Comparison of ENCODE assay signal across 15 mouse cellular contexts in the genomic region with DNA sequence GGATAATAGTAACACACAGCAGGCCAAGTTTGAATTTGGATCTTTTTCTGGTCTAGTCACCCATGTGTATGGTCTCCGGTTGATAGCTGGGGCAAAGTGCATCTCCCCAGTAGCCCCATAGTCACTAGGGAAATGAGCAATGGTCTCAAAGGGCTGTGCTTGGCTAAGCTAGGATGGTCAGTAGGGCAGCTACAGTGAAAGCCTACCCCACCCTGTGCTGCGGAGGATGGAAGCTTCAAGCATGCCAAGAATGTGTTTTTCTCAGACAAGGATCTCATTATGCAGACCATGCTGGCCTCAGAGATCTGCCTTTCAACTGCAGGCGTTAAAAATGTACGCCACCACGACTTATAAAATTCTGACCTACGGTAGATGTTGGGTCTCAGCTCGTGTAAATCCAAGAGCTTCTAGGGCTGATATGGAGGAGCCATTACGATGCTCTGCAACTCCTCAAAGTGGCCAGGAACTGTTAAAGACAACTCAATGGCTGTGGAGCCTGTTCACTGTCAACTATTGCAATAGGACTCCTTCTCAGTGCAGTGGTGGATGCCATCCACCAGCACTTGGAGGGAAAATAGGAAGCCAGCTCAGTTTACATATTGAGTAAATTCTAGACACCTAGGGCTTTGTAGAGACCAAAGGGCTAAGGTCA. TPM values are rescaled to one million over a fixed set of nuclear protein-coding genes. Genes with fewer than 3 reads are reported as not detected.
DNase-seq lines count a peak whose midpoint lies in the region; ATAC-seq and TF ChIP-seq lines count a peak whose summit lies in the region.
"Had no signal": no experiment of that assay in that cellular context is flagged by ENCODE, and none has a peak within 500 bp of the region (broad histone marks: within the 10 kb centered on the region; RNA-seq: fewer than 3 reads in every experiment).

No protein-coding gene starts in this region.

- ATAC-seq in kidney, postnatal 0 days (replicated peaks; ENCODE audit: low FRiP score, low read depth): peak; percentile 62
- no peak for ATAC-seq in monocyte, adult 5-6 weeks (replicated peaks; ENCODE audit: insufficient number of reproducible peaks, low FRiP score, low TSS enrichment, poor library complexity, severe bottlenecking)
- ATAC-seq in intestine, embryonic 15.5 days: no peak; the same call in 1 of the 2 replicates
- ATAC-seq: midbrain, embryonic 13.5 days had no signal

- no peak for TF ChIP-seq CTCF in kidney, postnatal 0 days (IDR thresholded peaks at IDR 0.05; ENCODE audit: low read depth)

- H3K36me3 ChIP-seq in kidney, postnatal 0 days (ENCODE audit: insufficient read depth, low read length): peaks cover 46% of the 10 kb centered on the region
- peaks cover 45% of the 10 kb centered on the region for H3K36me3 ChIP-seq in intestine, embryonic 15.5 days

- no peak overlapping the region for H3K4me3 ChIP-seq in kidney, postnatal 0 days (replicated peaks; ENCODE audit: low read depth, low read length)
- H3K4me3 ChIP-seq in intestine, embryonic 15.5 days (replicated peaks): no peak overlapping the region
- H3K4me3 ChIP-seq: embryonic facial prominence, embryonic 12.5 days; midbrain, embryonic 13.5 days had no signal

- no peak overlapping the region for H3K4me2 ChIP-seq in kidney, postnatal 0 days (ENCODE audit: low read length)
- no peak overlapping the region for H3K4me2 ChIP-seq in intestine, embryonic 15.5 days (replicated peaks)
- H3K4me2 ChIP-seq: embryonic facial prominence, embryonic 12.5 days; midbrain, embryonic 13.5 days had no signal

- H3K9me3 ChIP-seq in kidney, postnatal 0 days (replicated peaks; ENCODE audit: low read length): no peaks in the 10 kb centered on the region
- no peaks in the 10 kb centered on the region for H3K9me3 ChIP-seq in intestine, embryonic 15.5 days
- H3K9me3 ChIP-seq: embryonic facial prominence, embryonic 12.5 days; midbrain, embryonic 13.5 days had no signal

- DNase-seq in adrenal gland, postnatal 14 days: peak; percentile 44
- no peak for DNase-seq in adrenal gland, postnatal 25 days
- peak; percentile 44 for DNase-seq in kidney, adult 11 months
- no peak for DNase-seq in kidney, adult 9 months
- DNase-seq in 3T3-L1 (ENCODE audit: low read depth, low spot score): peak; percentile 47
- peak; percentile 78 for DNase-seq in kidney, postnatal 0 days (ENCODE audit: low spot score)
- DNase-seq: cerebellum, adult 9-10 months; gastrocnemius, postnatal 36 days; lung, postnatal 10 days; thymus, adult 18-20 months had no signal

- no peak overlapping the region for H3K9ac ChIP-seq in kidney, postnatal 0 days (ENCODE audit: low read depth, low read length)
- H3K9ac ChIP-seq in intestine, embryonic 15.5 days: no peak overlapping the region
- H3K9ac ChIP-seq: embryonic facial prominence, embryonic 12.5 days; midbrain, embryonic 13.5 days had no signal

- 46% methylated on average over 8 of the region's 8 CpGs for WGBS in kidney, postnatal 0 days
- WGBS in intestine, embryonic 15.5 days: 52% methylated on average over 8 of the region's 8 CpGs

- no peaks in the 10 kb centered on the region for H3K27me3 ChIP-seq in kidney, postnatal 0 days (ENCODE audit: insufficient read depth, low read length)
- no peaks in the 10 kb centered on the region for H3K27me3 ChIP-seq in intestine, embryonic 15.5 days (replicated peaks)
- H3K27me3 ChIP-seq: embryonic facial prominence, embryonic 12.5 days; midbrain, embryonic 13.5 days had no signal

- 0 out of 2 replicates have a peak, but pooled peaks cover 4% of the 10 kb centered on the region for H3K4me1 ChIP-seq in kidney, postnatal 0 days (replicated peaks; ENCODE audit: insufficient read depth, low read length)
- H3K4me1 ChIP-seq in intestine, embryonic 15.5 days (replicated peaks): no peaks in the 10 kb centered on the region
- H3K4me1 ChIP-seq: embryonic facial prominence, embryonic 12.5 days; midbrain, embryonic 13.5 days had no signal

- 0 out of 2 replicates have a peak overlapping the region, but pooled peaks have one; percentile 0 for H3K27ac ChIP-seq in kidney, postnatal 0 days
- no peak overlapping the region for H3K27ac ChIP-seq in intestine, embryonic 15.5 days
- H3K27ac ChIP-seq: embryonic facial prominence, embryonic 12.5 days; midbrain, embryonic 13.5 days had no signal

RNA-seq across cellular contexts. Expression of a gene that starts 12.5 kb away (rescaled TPM):
- total RNA-seq in adrenal gland, postnatal 14 days (2021): 290 and 308 TPM in 2 replicates
- 301 and 333 TPM in 2 replicates for total RNA-seq in adrenal gland, postnatal 25 days (2021)
- 429 and 450 TPM in 2 replicates for polyA plus RNA-seq in kidney, postnatal 0 days (2015; fragmentation: Nextera tagmentation; extraction: Ambion mirVana)
- 214 to 246 TPM (median 236 TPM) in 3 replicates for total RNA-seq in monocyte, adult 5-6 weeks (2017)
- 480 and 508 TPM in 2 replicates for polyA plus RNA-seq in intestine, embryonic 15.5 days (2015; fragmentation: Nextera tagmentation; extraction: Ambion mirVana)

RNA-seq across cellular contexts. Expression of a gene that starts 12.5 kb away (rescaled TPM):
- 17.1 and 21.7 TPM in 2 replicates for total RNA-seq in adrenal gland, postnatal 14 days (2021)
- total RNA-seq in adrenal gland, postnatal 25 days (2021): 24.7 and 29.0 TPM in 2 replicates
- polyA plus RNA-seq in kidney, postnatal 0 days (2015; fragmentation: Nextera tagmentation; extraction: Ambion mirVana): 14.6 and 15.5 TPM in 2 replicates
- total RNA-seq in monocyte, adult 5-6 weeks (2017): 6.8 to 10.1 TPM (median 7.3 TPM) in 3 replicates
- polyA plus RNA-seq in intestine, embryonic 15.5 days (2015; fragmentation: Nextera tagmentation; extraction: Ambion mirVana): 15.2 and 16.6 TPM in 2 replicates

RNA-seq across cellular contexts. Expression of a gene that starts 23.9 kb away (rescaled TPM):
- total RNA-seq in adrenal gland, postnatal 14 days (2021): 73.9 and 91.6 TPM in 2 replicates
- 180 and 181 TPM in 2 replicates for total RNA-seq in adrenal gland, postnatal 25 days (2021)
- polyA plus RNA-seq in kidney, postnatal 0 days (2015; fragmentation: Nextera tagmentation; extraction: Ambion mirVana): 60.0 and 66.9 TPM in 2 replicates
- not detected in 3 replicates for total RNA-seq in monocyte, adult 5-6 weeks (2017)
- polyA plus RNA-seq in intestine, embryonic 15.5 days (2015; fragmentation: Nextera tagmentation; extraction: Ambion mirVana): 34.6 and 36.4 TPM in 2 replicates
- total RNA-seq: neutrophil, adult 5-6 weeks had no signal

RNA-seq across cellular contexts. Expression of a gene that starts 58.3 kb away (rescaled TPM):
- 105 TPM in 2 replicates for total RNA-seq in adrenal gland, postnatal 14 days (2021)
- 142 and 154 TPM in 2 replicates for total RNA-seq in adrenal gland, postnatal 25 days (2021)
- polyA plus RNA-seq in kidney, postnatal 0 days (2015; fragmentation: Nextera tagmentation; extraction: Ambion mirVana): 24.9 and 27.6 TPM in 2 replicates
- total RNA-seq in monocyte, adult 5-6 weeks (2017): 34.1 to 61.0 TPM (median 34.3 TPM) in 3 replicates
- 25.0 and 26.0 TPM in 2 replicates for polyA plus RNA-seq in intestine, embryonic 15.5 days (2015; fragmentation: Nextera tagmentation; extraction: Ambion mirVana)

Comparison
In these comparisons a context has a peak if more than half of its experiments do, and no peak if none do; other contexts are left out.
1. DNase-seq: peak in adrenal gland, postnatal 14 days (single experiment), kidney, adult 11 months (single experiment), 3T3-L1 (single experiment) and kidney, postnatal 0 days (single experiment); none in adrenal gland, postnatal 25 days (single experiment) and kidney, adult 9 months (single experiment).
2. RNA of a gene that starts 23.9 kb away (total RNA-seq): 180 to 181 TPM in adrenal gland, postnatal 25 days and 73.9 to 91.6 TPM in adrenal gland, postnatal 14 days; not detected in monocyte, adult 5-6 weeks; every median in the first group is over 10 times any median in the second.